Mouse (Mus musculus): ENCODE results near the gene Dnm3.

The Dnm3 gene

DNA sequence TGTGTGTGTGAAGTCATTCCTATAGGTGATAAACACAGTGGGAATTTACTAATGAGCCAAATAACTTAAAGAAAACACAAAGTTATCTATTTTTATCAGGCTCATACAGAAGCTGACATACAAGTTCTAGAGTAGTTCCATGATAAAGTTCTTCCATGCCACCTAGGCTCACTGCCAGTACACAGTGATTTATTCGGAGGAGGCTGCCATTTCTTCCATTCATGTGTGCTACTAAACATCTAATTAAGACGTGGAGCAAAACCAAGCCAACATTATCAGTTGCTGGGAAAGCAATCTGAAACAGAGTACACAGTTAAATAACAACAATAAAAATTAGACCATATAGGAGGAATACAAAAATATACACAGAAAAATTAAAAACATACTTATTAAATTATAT lies 150.2 kb downstream of the Dnm3 start:
- no peak for DNase-seq (ENCODE audit: low spot score in 2 of 2)

DNA sequence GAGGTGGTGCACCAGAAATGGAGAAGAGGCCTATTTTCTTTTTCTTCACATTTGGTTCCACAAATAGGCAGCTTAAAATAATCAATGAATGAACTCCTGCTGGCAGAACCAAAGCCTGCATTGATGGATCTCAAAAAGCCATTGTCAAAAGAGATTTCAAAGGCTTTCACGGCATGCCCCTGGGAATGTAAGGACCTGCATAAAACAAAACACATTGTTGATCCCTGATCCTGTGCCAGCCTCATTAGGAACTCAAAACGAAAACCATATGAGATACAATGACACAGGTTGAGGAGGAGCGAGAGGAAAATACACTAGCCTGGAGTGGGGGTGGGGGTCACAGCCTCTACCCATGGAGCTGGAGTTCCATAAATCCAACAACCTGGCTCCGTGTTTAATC lies 153.4 kb downstream of the Dnm3 start:
- no peak for DNase-seq (ENCODE audit: low spot score in 2 of 2)

DNA sequence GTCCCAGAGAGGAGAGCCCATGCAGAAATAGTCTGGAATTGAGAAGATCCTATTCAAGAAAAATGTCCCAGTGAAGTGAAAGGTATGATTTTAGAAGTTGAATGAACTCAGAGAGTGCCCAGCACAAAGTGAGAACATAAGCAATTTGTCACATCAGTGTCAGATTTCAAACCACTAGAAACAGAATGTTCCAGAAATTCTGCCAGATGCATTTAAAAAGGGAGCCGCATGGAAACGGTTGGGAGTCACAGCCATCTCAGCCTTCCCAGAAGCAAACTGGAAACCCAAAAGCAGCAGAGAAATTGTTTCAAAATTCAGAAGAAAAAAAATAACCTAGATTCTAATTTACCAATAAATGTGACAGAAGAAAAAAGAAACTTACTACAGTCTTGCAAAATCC lies 154.7 kb downstream of the Dnm3 start:
- no peak for DNase-seq (ENCODE audit: low spot score in 2 of 2)

DNA sequence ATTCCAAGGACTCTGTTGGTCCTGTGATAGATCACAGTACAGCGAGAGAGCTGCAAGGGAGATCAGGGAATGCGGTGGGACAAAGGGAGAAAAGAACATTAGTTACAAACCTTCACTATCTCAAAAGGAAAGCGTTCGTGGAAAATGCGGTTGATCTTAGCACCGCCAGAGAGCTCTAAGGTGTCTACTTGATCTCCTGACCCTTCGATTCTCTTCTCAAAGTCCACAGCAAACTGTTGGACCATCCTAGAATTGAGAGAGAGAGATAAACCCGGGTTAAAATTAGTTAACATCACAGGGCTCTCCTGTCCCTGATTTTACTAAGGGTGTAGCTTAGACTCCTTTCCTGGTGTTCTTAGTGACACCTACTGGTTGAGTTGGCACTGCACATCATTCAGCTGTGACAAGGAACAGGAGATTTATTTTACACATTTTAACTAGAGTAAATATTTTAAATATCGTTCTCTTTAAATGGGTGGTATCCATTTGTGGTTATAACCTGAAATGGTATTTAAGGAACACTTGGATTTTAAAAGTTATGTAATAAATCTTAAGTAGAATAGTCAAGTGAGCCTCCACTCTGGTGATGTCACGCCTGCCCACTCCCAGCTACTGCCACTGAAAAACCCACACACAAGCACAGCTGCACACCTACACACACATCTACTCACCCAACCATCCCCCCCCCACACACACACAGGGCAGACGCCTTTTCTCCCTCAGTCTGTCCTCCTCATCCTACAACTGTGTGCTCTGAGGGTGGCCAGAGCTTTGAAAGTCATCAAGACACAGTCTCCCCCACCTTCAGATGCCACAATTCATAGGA lies 164.2 kb downstream of the Dnm3 start:
- DNase-seq (ENCODE audit: low spot score in 2 of 2) = peak in 1 of 2 experiments; percentile 29

DNA sequence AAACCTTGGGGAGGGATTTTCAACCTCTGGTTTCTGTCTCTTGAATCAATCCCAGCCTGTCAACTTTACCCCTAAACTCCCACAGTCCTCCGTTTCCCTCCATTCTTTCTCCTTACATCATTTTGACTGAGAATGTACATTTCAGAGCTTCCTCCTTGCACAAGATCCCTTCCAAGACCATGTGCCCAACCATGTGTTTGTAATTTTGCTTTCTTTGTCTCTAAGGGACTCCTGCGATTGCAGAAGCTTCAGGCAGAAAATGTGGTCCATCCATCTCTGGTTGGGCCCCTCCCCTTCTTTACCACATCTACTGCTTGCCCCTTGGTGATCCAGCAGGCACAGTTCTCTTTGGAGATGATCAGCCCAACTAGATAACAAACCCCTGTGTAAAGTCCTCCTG lies 165.2 kb downstream of the Dnm3 start:
- no peak for DNase-seq (ENCODE audit: low spot score in 2 of 2)

DNA sequence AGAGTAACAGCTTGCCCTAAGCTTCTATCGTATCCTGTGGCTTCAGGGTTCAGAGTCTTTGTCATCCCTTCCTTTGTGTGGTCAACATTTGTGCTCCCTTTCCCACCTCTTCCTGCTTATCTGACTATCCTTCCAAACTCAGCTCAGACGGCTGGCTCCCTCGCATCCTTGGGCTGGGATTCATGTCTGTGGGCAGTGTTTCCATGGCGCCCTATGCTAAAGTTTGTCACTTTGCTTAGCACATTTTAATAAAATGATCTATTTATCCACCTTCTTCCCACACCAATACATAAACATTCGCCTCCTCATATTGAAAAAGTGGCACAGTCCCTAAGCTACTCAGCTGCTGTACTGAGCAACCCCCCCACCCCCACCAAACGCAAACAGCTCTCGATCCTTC lies 165.7 kb downstream of the Dnm3 start:
- DNase-seq (ENCODE audit: low spot score in 2 of 2) = no peak

DNA sequence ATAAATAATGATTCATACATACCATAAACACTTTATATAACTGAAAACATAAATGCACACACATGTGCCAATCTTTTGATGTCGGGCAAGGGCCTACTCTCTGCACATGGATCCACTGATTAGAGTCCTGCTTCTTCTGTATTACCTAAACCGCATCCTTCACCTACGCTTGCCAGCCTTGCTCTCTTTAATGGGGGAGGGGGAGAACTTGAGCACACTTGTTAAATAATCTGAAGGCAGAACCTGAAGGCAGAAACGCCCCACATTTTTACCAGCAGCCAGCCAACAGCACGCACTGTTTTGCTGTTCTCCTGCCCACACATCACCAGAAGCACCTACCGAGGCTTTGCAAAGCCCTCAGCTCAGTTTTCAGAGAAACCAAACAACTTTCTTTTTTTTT lies 172.6 kb downstream of the Dnm3 start:
- no peak for DNase-seq (ENCODE audit: low spot score in 2 of 2)

DNA sequence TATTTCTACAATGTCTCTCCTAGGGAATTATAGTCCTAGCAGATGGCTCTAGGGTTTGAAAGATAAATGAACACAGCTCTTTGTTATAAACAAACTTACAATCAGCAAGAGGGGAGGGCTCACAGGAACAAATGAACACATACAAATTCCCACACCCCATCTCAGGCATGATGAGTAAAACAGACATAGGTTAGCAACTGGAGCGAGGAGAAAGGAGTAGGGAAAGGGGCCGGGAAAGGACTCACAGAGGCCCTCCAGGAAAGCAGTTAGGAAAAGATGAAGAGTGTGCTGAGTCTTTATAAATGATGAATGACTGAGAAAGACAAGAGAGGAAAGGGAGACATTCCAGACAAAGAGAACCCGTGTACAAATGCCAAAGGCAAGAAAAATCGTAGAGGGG lies 175.4 kb downstream of the Dnm3 start:
- no peak for DNase-seq (ENCODE audit: low spot score in 2 of 2)

DNA sequence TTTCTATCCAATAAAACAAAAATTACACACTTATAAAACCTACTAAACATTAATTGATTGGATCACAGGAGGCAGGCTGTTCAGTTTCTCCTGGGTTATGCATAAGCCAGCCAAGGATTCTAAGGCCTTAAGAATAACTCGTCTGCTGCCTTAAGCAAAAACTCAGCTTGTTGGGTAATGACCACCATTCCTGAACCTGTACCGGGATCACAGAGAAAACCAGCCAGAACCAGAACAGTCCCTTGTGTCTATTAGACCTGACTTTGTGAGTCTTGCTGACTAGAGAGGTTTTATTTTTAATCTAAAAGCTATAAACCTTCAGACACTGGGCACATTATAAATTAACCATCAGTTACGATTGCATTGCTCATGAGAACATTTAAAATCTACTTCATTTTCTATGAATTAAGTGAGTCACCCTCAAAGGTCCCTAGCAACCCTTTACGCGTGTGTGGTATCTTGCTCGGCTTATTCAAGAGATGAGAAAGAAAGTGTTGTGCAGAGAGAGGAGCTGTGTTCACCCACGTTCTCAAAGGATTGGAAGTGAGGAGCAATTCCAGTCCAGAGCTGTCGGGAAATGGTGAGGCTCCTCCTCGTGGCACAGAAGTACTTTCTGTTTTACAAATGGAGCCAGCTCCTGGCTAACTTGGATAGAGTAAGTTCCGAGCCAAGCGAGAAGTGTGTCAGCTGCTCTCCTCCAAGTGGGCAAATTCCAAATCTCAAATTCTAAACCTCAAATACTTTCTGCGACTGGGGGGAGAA lies 178.1 kb downstream of the Dnm3 start:
- DNase-seq (ENCODE audit: low spot score in 2 of 2) = no peak

DNA sequence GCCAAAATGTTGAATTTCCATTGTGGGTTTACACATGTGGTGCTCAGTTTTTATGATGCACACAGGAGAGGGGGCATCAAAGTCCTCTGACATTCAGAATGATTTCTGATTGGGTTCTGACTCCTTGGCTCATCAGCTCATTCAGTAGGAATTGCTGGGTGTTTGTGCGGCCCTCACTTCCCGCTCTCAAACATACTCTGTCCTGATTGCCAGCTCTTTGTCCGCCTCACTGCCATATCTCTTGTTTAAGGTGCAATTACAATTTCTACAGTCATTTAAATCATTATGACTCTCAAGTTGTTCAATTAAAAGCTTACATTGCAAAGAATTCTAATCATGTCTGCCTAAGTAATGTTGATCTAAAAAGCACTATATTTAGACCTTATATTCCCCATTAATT lies 179.3 kb downstream of the Dnm3 start:
- DNase-seq (ENCODE audit: low spot score in 2 of 2) = no peak

DNA sequence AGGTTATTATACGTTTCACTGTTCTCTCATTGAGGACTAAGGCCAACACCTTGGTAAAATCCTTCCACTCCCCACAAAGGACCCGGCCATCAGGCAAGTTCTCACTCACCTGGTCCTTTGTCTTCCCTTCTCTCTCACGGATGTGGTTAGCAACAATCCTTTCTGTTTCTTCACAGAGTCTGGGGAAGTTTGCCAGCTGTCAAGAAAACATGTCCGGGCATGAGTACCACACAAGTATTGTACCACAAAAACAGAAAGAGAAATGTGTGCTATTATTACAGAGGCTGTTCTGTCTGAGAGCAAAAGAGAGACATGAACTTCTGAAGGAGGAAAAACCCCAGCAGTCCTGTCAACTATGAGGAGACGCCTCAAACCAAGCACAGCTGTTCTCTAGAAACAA lies 182.4 kb downstream of the Dnm3 start:
- peak; percentile 36 to 45 for DNase-seq (ENCODE audit: low spot score in 2 of 2)

DNA sequence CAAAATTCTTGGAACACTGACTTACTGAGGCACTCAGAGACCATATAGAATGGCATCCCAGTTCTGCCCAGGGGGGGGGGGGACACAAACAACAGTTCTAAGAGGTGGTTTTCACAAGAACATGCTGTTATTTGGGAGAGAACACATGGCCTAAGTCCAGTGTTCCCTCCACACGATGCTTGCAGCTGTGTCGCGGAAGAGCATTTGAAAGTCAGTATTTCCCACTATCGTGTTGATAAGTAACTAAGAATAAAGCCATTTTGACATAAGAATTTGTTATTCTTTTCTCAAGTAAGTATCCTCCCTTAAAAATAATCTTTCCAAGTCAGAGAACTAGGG lies 183.3 kb downstream of the Dnm3 start:
- DNase-seq (ENCODE audit: low spot score in 2 of 2) = no peak

DNA sequence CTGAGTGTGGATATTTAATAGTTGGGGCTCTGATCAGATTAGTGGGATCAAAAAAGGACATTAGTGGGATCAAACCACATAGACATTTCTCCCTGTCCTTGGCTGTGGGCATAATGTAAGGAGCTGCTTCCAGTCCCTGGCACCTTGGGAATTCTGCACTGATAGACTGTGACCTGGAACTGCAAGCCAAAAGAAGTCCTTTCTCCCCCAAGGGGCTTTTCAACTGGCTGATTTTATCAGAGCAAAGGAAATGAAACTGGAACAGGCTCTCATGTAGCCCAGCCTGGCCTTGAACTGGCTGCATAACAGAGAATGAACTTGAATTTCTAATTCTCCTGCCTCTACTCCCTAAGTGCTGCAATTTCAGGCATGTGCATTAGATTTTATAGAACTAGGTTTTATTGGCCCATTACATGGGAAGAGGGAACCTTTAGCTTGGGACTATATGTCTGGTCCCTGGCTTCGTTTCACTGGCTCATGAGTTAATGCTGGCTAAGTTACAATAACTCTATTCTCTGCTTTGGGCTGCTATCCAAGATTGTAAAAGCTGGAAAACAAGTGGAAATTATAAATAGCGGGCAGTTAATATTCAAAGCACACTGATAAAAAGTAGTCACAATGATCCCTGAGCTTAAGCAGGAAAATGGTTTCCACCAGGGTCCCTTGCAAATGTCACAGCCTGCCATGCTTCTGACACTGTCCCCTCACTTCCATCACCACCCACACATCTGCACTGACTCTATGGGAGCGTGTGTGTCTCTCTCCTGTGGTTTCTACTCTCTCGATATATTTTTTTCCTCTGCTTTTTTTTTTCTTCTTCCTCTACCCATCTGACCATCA lies 183.9 kb downstream of the Dnm3 start:
- no peak for DNase-seq (ENCODE audit: low spot score in 2 of 2)

DNA sequence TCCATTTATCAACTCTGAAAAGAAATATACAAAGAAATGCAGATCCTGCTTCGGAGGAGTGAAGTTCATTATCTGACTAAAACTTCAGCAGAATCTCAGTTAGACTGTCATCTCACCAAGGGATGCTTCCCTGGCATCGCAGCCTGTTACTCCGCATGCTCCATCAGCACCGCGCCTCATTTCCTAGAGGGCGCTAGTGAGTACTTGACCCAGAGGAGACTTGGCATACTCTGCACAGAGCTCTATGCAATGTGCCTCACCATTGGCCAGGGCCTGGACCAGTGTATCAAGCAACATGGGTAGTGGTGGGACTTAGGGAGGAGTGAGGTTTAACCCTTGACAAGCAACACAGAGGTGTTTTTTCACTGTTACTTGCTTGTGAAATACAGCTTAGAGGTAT lies 190.9 kb downstream of the Dnm3 start:
- peak; percentile 4 to 46 for DNase-seq (ENCODE audit: low spot score in 2 of 2)

DNA sequence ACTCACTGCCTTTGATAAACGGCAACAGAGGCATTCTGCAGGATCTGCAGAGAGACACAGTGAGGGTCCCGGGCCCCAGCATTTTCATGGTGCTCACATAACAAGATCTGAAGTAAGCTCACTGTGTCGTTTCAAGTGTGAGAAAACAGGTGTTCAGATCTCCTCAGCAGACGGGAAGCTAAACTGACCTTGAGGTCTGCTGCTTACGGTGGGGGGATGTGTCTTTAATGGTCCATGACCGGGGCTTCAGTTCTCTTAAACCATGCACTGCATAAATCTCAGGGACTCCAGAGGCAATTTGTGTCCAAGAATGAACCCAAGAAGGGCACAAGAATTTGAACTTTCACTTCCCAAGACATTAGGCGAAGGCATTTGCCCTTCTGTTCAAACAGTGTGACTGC lies 195.9 kb downstream of the Dnm3 start:
- peak; percentile 8 to 21 for DNase-seq (ENCODE audit: low spot score in 2 of 2)

DNA sequence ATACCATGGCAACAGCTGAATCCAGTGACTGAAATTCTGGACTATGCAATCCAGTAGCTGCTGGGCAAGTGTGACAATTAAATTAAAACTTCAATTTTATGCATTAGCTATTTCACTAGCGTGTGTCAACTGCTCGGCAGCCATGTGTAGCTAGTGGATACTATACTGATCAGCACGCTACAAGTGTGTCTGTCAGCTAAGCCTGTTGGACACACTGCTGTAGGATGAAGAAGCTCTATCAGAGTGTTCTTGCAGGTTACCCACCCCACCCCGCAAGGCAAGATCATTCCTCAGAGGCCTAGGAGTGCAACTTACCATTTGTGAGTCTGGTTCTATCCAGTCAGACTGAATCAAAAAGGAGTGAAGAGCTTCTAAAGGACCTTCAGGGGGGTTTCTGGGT lies 197.8 kb downstream of the Dnm3 start:
- DNase-seq (ENCODE audit: low spot score in 2 of 2) = no peak

DNA sequence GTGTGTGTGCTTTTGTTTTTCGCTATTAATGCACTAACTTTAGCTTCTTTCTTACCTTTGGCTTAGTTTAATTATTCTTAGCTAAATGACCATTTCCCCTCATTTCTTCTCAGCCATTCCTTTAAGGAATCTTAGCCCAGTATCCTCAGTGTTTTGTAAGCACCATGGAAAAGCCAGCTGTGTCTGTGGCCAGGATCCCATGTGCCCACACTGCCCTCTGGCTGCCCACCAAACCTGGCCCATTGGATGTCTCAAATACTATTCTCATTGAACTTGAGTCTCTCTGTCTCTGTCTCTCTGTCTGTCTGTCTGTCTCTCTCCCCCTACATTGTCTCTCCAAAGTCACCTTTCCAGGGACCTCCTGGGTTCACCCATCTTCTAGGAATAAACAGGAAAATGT lies 201.8 kb downstream of the Dnm3 start:
- no peak for DNase-seq (ENCODE audit: low spot score in 2 of 2)

DNA sequence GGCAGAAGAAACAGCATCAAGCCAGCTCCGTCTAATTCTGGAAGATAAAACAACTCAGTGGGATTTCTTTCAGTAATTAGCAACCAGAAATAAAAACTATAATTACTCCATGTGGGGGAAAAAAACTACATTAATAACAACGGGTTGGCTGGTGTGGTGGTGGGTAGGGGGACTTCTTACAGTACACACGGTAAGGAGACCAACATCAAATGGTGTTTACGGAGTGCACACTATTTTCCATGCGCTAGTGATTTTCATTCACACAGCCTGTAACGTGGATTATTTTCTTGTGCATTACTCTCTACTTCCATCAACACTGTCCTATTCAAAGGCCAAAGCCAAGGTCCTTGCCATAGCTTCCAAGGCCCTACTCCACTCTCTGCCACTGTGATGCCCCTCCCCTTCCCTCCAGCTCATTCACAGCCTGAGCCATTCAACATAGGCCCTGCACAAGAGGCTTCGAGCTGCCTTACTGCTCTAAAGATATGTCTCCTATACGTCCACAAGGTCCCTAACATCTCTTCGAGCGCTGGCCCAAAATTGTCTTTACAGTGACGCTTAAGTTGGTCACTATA lies 203.1 kb downstream of the Dnm3 start:
- no peak for DNase-seq (ENCODE audit: low spot score in 2 of 2)

DNA sequence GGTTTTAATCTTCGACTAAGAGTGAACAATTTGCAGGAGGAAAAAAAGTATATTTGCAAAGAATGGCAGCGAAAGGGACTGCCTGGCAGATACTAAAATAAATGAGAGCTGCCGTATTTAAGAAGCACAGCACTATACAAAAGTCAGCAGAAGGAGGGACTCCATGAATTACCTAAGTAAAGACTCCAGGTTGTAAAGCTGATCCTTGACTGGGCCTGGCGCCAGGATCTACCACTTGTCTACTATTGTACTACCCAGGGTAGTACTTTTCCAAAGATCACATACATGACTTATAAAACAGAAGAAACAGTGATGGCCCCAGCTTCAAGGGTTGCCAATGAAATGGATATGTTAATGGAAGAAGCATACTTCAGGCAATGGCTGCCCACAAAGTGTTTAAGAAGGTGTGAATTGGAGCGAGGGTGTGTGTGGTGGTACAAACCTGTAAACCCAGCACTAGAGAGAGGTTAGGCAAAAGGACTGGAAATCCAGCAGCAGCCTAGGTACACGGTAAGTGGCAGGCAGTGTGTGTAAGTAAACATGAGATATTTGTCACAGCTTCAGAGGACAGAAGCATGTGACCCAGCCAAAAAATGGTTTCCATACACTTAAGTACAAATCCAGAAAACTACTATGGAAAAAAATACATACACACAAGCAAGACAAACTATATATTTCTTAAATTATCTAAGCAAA lies 220.8 kb downstream of the Dnm3 start:
- DNase-seq (ENCODE audit: low spot score in 2 of 2) = no peak

DNA sequence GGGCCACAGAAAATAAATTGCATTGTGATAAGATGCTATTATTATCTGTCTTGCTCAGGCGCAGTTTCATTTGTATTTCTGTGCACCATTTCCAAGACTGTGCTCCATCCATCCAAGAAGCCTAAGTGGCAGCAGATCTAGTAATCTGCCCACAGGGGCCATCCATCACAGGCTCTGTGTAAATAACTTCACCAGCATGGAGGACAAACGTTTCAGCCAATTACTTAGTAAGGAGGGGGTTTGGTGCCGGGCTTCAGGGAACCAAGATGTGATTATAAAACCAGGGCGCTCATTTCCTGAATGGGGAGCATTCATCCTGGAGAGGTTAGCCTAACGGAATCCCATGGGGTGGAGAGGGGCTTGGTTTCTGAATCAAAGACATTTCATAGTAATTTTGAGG lies 222.9 kb downstream of the Dnm3 start:
- DNase-seq (ENCODE audit: low spot score in 2 of 2) = no peak

DNA sequence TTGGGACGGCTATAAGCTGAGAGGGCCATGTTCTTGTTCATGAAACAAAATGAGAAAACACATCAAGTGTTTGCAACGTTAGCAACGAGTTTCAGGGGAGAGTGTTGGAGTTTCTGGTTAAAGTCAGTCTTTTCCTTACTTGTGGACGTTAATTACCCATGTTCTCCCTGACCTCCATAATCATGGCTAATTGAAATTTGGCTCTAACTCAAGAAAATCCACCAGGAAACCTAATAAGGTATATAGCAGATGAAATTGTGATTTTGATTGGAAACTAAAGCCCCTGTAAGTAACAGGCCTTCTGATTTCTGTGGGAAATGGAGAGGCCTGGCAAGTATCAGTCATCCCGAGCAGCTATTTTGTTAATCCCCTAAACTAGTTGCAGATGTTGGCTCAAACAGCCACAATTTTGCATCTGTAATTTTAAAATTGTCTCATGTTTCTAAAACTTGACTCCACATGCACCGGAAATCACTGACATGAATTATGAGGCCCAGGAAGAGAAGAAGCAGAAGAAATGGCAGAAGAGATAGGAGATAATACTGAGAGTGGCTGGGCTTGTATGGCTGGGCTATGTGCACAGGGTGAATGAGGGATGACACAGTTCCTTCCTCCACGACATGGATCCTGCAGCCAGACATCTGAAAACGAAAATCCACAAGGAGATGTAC lies 223.7 kb downstream of the Dnm3 start:
- DNase-seq (ENCODE audit: low spot score in 2 of 2) = no peak
